Mouse (Mus musculus): Measurements from ENCODE around the gene Prr7.

- TF ChIP-seq CTCF (IDR thresholded peaks at IDR 0.05; ENCODE audit: low read depth) = no peak
- no peak for TF ChIP-seq EP300 (IDR thresholded peaks at IDR 0.05; ENCODE audit: low read depth)
Measured at GRCm38 (mm10) chr13:55476256-55476655, 12.2 kb downstream of the Prr7 start.

All from heart, postnatal 0 days (tissue).